Mouse (Mus musculus): ENCODE measurements around the gene Il1r1. TPM values are rescaled to one million over a fixed set of nuclear protein-coding genes. Genes with fewer than 3 reads are reported as not detected.

Il1r1 gene
- polyA plus RNA-seq, 1 experiment from 2014 or later, result 0.56 TPM

Other genes starting within 250 kb of the Il1r1 start
- gene Il1r2, start 151.0 kb upstream of the Il1r1 start, polyA plus RNA-seq (2016; fragmentation: Nextera tagmentation; extraction: Ambion mirVana), result 0.40 TPM in 1 of 2 replicates, not detected in the other
- 0.75 and 1.1 TPM in 2 replicates for gene Il1rl2, start 99.5 kb downstream of the Il1r1 start, polyA plus RNA-seq (2016; fragmentation: Nextera tagmentation; extraction: Ambion mirVana)
- 0.11 TPM in 1 of 2 replicates, not detected in the other for gene Il1rl1, start 204.5 kb downstream of the Il1r1 start, polyA plus RNA-seq (2016; fragmentation: Nextera tagmentation; extraction: Ambion mirVana)
- not detected in 2 replicates for gene Il18r1, start 240.5 kb downstream of the Il1r1 start, polyA plus RNA-seq (2016; fragmentation: Nextera tagmentation; extraction: Ambion mirVana)

Measured in forebrain, embryonic 10.5 days (tissue).